Mouse (Mus musculus): Measurements from ENCODE around the gene Ppp1r13b. TPM values are rescaled to one million over a fixed set of nuclear protein-coding genes. Genes with fewer than 3 reads are reported as not detected.

The Ppp1r13b gene
- total and polyA plus RNA-seq, 3 experiments: 11.8 to 18.1 (median 18.0) TPM

DNA sequence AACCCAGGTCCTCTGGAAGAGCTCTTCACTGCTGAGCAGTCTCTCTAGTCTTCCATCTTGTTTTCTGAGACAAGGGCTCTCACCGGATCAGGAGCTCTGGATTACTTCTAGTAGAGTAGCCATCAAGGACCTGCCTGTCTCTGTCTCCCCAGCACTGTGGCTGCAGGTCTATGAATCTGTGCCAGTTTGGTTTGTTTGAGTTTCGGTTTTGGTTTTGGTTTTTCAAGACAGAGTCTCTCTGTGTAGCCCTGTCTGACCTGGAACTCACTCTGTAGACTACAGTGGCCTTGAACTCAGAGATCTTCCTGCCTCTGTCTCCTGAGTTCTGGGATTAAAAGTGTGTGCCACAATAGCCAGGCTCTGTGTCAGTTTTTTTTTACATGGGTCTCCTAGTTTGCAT lies 3.9 kb upstream of the Ppp1r13b start:
- DNase-seq: no peak
- no peaks in the 10 kb centered on the region for H3K27me3 ChIP-seq (ENCODE audit: control insufficient read depth, insufficient read depth, low read length)
- peak overlapping the region; percentile 10; the same call in 1 of the 2 replicates for H3K27ac ChIP-seq
- no peak overlapping the region for H3K9ac ChIP-seq (ENCODE audit: low read depth, low read length)
- H3K79me2 ChIP-seq (replicated peaks; ENCODE audit: control insufficient read depth, insufficient read depth, low read length): no peaks in the 10 kb centered on the region
- no peak overlapping the region for H3K4me3 ChIP-seq
- no peak for TF ChIP-seq EP300 (IDR thresholded peaks at IDR 0.05; ENCODE audit: insufficient read depth, low read depth, low read length)
- no peak for TF ChIP-seq POLR2A (IDR thresholded peaks at IDR 0.05; ENCODE audit: insufficient read depth, low read depth, low read length)
- no peak for TF ChIP-seq CTCF (IDR thresholded peaks at IDR 0.05)
- intact Hi-C loops (cut with DNase I): loop anchor here (2.0 kb wide), 1 partner anchor 33 kb away; no protein-coding TSS in a partner anchor
- peaks cover 12% of the 10 kb centered on the region for H3K4me1 ChIP-seq (ENCODE audit: control insufficient read depth, insufficient read depth, low read length)
- H3K36me3 ChIP-seq (ENCODE audit: control insufficient read depth, insufficient read depth, low read length): no peaks in the 10 kb centered on the region
- WGBS: 84% methylated on average over 2 of the region's 2 CpGs

DNA sequence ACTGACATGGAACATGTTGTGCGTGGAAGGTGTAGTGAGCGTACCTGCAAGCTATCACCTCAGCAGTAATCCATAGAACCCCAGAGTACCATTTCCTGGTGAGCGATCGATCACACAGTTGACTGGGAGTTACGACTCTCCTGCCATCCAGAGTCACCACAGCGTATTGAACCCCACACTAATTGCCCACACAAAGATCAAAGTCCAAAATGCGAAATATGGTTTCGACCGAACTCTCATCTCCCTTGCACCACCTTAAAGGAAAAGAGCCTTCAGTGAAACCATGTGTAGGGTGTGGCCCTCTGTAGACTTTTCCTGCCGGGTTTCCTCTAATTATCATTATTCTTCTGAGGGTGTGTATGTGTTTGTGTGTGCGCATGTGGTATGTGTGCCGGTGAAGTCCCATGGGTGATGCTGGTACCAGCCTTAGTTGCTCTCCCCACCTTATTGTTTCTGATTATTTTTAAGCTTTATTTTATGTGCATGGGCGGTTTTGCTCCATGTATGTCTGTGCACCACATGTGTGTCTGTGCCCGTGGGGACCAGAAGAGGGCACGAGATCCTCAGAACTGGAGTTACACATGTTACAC lies 3.4 kb upstream of the Ppp1r13b start:
- Histone ChIP-seq H3K36me3 (ENCODE audit: control insufficient read depth, insufficient read depth, low read length) (no peaks in the 10 kb centered on the region), H3K9ac (ENCODE audit: low read depth, low read length) (no peak overlapping the region), H3K4me3 (no peak overlapping the region), H3K27me3 (ENCODE audit: control insufficient read depth, insufficient read depth, low read length) (no peaks in the 10 kb centered on the region), H3K4me1 (ENCODE audit: control insufficient read depth, insufficient read depth, low read length) (peaks cover 12% of the 10 kb centered on the region), H3K79me2 (replicated peaks; ENCODE audit: control insufficient read depth, insufficient read depth, low read length) (no peaks in the 10 kb centered on the region), H3K27ac (peak overlapping the region; percentile 10; the same call in 1 of the 2 replicates)
- DNase-seq: peak in 1 of 2 experiments; percentile 19
- intact Hi-C loops (cut with DNase I): loop anchor here (2.0 kb wide), 1 partner anchor 32 kb away; no protein-coding TSS in a partner anchor
- TF ChIP-seq POLR2A (IDR thresholded peaks at IDR 0.05; ENCODE audit: insufficient read depth, low read depth, low read length) (no peak), EP300 (IDR thresholded peaks at IDR 0.05; ENCODE audit: insufficient read depth, low read depth, low read length) (no peak), CTCF (IDR thresholded peaks at IDR 0.05) (0 out of 2 replicates have a peak, but pooled peaks have one; percentile 2)
- WGBS: 62% methylated on average over 15 of the region's 15 CpGs

DNA sequence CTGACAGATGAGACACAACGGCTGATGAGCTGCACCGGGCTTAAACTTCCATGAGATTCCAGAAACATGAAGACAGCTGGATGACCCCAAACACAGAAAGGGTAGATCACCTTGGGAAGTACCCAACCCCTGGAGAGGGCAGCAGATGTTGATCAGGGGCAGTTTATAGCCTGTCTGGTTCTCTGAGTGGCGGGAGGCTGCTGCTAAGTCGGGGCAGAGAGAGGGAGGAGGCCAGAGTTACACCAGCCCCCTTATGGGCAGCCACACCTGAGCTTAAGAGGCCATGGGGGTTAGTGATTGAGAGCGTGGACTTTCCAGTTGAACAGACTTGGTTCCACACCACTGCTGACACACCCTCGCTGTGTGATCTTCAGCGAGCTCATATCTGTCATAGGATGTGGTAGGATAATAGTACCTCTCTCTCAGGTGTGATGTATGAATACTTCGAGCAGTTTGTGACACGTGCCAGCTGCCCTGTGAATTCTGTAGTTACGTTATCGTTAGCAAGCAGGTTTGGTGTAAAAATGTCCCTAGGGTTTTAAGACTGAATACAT lies 1.2 kb upstream of the Ppp1r13b start:
- H3K36me3 ChIP-seq (ENCODE audit: control insufficient read depth, insufficient read depth, low read length): no peaks in the 10 kb centered on the region
- WGBS: 60% methylated on average over 11 of the region's 11 CpGs
- intact Hi-C loops (cut with DNase I): loop anchor here (1.0 to 5.0 kb wide), 2 partner anchors 15 to 33 kb away; no protein-coding TSS in a partner anchor
- H3K27me3 ChIP-seq (ENCODE audit: control insufficient read depth, insufficient read depth, low read length): no peaks in the 10 kb centered on the region
- H3K4me3 ChIP-seq: no peak overlapping the region
- DNase-seq: no peak
- H3K4me1 ChIP-seq (ENCODE audit: control insufficient read depth, insufficient read depth, low read length): peaks cover 8% of the 10 kb centered on the region
- H3K79me2 ChIP-seq (replicated peaks; ENCODE audit: control insufficient read depth, insufficient read depth, low read length): no peaks in the 10 kb centered on the region
- no peak overlapping the region for H3K27ac ChIP-seq
- H3K9ac ChIP-seq (ENCODE audit: low read depth, low read length): no peak overlapping the region
- TF ChIP-seq POLR2A (IDR thresholded peaks at IDR 0.05; ENCODE audit: insufficient read depth, low read depth, low read length) (no peak), CTCF (IDR thresholded peaks at IDR 0.05) (no peak), EP300 (IDR thresholded peaks at IDR 0.05; ENCODE audit: insufficient read depth, low read depth, low read length) (no peak)

DNA sequence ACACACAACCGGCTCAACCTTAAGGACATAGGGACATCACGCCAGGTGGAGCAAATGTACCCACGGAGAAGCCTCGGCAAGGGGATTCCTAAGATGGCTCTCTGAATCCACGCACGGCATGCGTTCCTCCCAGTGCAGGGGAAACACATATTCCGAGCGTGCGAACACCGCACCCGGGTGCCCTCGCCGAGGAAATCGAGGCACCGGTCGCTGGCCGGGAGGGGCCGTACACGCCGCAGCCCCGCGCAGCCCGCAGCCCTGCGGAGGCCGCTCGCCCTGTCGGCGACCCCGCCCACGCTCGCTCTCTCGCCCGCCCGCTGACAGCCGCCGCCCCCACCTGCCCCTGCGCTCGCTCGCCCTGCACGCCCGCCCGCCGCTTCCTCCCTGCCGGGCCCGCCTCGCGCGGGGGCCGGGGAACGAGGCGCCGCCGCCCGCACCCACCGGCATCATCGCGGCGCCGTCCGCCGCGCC lies 454 bp downstream of the Ppp1r13b start:
- Histone ChIP-seq H3K36me3 (ENCODE audit: control insufficient read depth, insufficient read depth, low read length) (no peaks in the 10 kb centered on the region; the same call in 1 of the 2 replicates), H3K79me2 (replicated peaks; ENCODE audit: control insufficient read depth, insufficient read depth, low read length) (peaks cover 2% of the 10 kb centered on the region; the same call in 1 of the 2 replicates), H3K27me3 (ENCODE audit: control insufficient read depth, insufficient read depth, low read length) (no peaks in the 10 kb centered on the region), H3K27ac (peak overlapping the region; percentile 78), H3K9ac (ENCODE audit: low read depth, low read length) (peak overlapping the region; percentile 79), H3K4me1 (ENCODE audit: control insufficient read depth, insufficient read depth, low read length) (peaks cover 8% of the 10 kb centered on the region), H3K4me3 (peak overlapping the region; percentile 92)
- TF ChIP-seq POLR2A (IDR thresholded peaks at IDR 0.05; ENCODE audit: insufficient read depth, low read depth, low read length) (no peak), EP300 (IDR thresholded peaks at IDR 0.05; ENCODE audit: insufficient read depth, low read depth, low read length) (no peak), CTCF (IDR thresholded peaks at IDR 0.05) (no peak)
- intact Hi-C loops (cut with DNase I): loop anchor here (5.0 kb wide), 1 partner anchor 35 kb away; no protein-coding TSS in a partner anchor
- WGBS: 2% methylated on average over 63 of the region's 63 CpGs
- DNase-seq: peak; percentile 82 to 87

DNA sequence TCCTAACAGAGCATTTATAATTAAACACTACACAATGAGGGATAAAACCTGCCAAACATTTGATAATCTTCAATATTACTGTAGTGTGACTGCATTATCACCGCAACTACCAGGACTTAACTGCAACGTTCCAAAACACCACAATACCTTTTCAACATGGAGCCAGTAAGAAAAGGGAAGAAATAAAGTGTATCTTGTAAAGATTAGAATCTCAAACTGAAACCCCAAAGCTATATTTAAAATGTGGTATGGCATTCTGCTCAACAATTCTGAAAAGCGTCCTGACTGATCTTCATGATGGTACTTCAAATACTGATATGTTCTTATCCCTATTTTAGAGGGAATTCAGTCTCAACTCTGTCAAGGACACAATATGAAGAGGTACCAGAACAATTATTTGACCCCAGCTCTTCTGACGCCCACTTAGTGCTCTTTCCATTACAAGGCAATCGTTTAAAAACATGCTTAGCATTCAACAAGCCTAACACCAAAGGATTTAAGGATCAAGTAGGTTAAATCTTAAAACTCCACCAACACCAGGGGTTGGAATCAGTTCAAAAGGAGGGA lies 1.5 kb downstream of the Ppp1r13b start:
- TF ChIP-seq CTCF (IDR thresholded peaks at IDR 0.05): no peak
- no peak for TF ChIP-seq POLR2A (IDR thresholded peaks at IDR 0.05; ENCODE audit: insufficient read depth, low read depth, low read length)
- TF ChIP-seq EP300 (IDR thresholded peaks at IDR 0.05; ENCODE audit: insufficient read depth, low read depth, low read length): no peak
- H3K27ac ChIP-seq: peak overlapping the region; percentile 78
- DNase-seq: no peak
- H3K27me3 ChIP-seq (ENCODE audit: control insufficient read depth, insufficient read depth, low read length): no peaks in the 10 kb centered on the region
- peak overlapping the region; percentile 92 for H3K4me3 ChIP-seq
- H3K79me2 ChIP-seq (replicated peaks; ENCODE audit: control insufficient read depth, insufficient read depth, low read length): peaks cover 2% of the 10 kb centered on the region; the same call in 1 of the 2 replicates
- 44% methylated on average over 5 of the region's 5 CpGs for whole genome bisulfite sequencing
- H3K4me1 ChIP-seq (ENCODE audit: control insufficient read depth, insufficient read depth, low read length): peaks cover 11% of the 10 kb centered on the region
- intact Hi-C loops (cut with DNase I): loop anchor here (5.0 kb wide), 1 partner anchor 36 kb away; no protein-coding TSS in a partner anchor
- H3K9ac ChIP-seq (ENCODE audit: low read depth, low read length): no peak overlapping the region
- peaks cover 4% of the 10 kb centered on the region for H3K36me3 ChIP-seq (ENCODE audit: control insufficient read depth, insufficient read depth, low read length)

Measured in heart, adult 2 months (tissue).